ENCODE assay signal across 15 mouse cellular contexts in the genomic region with DNA sequence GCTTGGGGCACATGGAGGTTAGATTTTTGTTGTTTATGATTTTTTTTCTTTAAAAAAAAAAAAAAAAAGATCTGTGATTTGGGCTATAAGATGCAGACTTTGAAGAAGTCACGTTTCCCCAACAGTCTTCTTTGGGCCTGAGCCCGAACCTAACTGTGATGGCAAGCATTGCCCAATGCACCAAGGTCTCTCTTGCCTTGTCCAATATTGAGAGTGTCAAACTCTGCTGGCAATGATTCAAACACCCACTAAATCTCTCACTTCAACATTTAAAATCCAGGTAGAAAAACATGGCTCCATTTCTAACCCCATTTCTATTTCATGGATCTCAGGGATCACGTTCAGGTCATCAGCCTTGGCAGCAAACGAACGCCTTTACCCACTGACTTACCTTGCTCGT. TPM values are rescaled to one million over a fixed set of nuclear protein-coding genes. Genes with fewer than 3 reads are reported as not detected.
"Had no signal": no experiment of that assay in that cellular context is flagged by ENCODE, and none has a peak within 500 bp of the region (broad histone marks: within the 10 kb centered on the region; RNA-seq: fewer than 3 reads in every experiment).

No protein-coding gene starts in this region.

- H3K4me1 ChIP-seq: megakaryocyte, embryonic 14.5 days; midbrain, embryonic 13.5 days; midbrain, embryonic 15.5 days; neural tube, embryonic 12.5 days; stomach, embryonic 15.5 days had no signal

- H3K4me3 ChIP-seq: megakaryocyte, embryonic 14.5 days; midbrain, embryonic 13.5 days; midbrain, embryonic 15.5 days; neural tube, embryonic 12.5 days; stomach, embryonic 15.5 days had no signal

- DNase-seq: lung, adult 18-20 months; lung, embryonic 14.5 days; lung, postnatal 10 days; right cerebral cortex, postnatal 14 days; thymus, adult 2 months; thymus, postnatal 25 days; thymus, postnatal 4 days had no signal

- H3K9ac ChIP-seq: lung, embryonic 14.5 days; midbrain, embryonic 13.5 days; midbrain, embryonic 15.5 days; neural tube, embryonic 12.5 days; stomach, embryonic 15.5 days had no signal

- H3K27ac ChIP-seq: macrophage; midbrain, embryonic 13.5 days; midbrain, embryonic 15.5 days; neural tube, embryonic 12.5 days; stomach, embryonic 15.5 days; stomach, postnatal 0 days had no signal

- H3K9me3 ChIP-seq: midbrain, embryonic 13.5 days; midbrain, embryonic 15.5 days; neural tube, embryonic 12.5 days; stomach, embryonic 15.5 days had no signal

- ATAC-seq: midbrain, embryonic 13.5 days; midbrain, embryonic 15.5 days had no signal

- H3K27me3 ChIP-seq: megakaryocyte, embryonic 14.5 days; midbrain, embryonic 13.5 days; midbrain, embryonic 15.5 days; neural tube, embryonic 12.5 days; stomach, embryonic 15.5 days had no signal

- H3K4me2 ChIP-seq: lung, embryonic 14.5 days; midbrain, embryonic 11.5 days; midbrain, embryonic 13.5 days; midbrain, embryonic 15.5 days; neural tube, embryonic 12.5 days; stomach, embryonic 15.5 days had no signal

- H3K36me3 ChIP-seq: midbrain, embryonic 13.5 days; midbrain, embryonic 15.5 days; neural tube, embryonic 12.5 days; stomach, embryonic 15.5 days had no signal

RNA-seq across cellular contexts. Expression of a gene that starts 38.7 kb away (rescaled TPM):
- polyA plus RNA-seq: lung, embryonic 14.5 days; macrophage; midbrain, embryonic 13.5 days; neural tube, embryonic 12.5 days had no signal
